Mouse (Mus musculus) liver (tissue): Measurements from ENCODE around the gene Tspan12.
A peak's percentile ranks its signal among the peaks of the same experiment; 100 is the strongest.
"Not testable (repeated sequence)": the region's sequence is repeated elsewhere in the genome, so short reads cannot be mapped to it uniquely, and the experiment has no call there.

Source experiments
- DNase-seq: peaks from one replicate; pipeline ENCODE4 v3.0.0-alpha.2; 2020; ENCODE audit warnings: mixed read lengths

The Tspan12 gene

GRCm38 (mm10) chr6:21852344-21852785, at the start of gene Tspan12:
Tspan12 (minus strand) TSS chr6:21852515.
- DNase-seq = no peak

DNA sequence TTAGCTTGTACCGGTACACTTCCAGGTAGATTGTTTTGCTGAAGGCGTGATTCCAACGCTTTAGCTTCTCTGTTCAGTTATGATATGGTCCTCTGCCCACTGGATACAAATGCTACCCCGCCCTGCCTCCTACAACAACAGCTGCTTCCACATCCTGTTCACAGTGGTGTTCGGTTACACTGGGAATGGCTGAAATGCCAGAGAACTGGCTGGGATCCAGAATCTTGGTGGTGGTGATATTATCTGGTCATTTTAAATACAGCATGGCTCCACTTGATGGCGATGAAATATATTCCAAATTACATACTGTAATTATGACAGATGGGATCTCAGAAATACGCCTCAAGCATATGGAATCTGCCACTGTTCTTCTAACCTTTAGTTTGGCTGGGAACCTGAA, 42.1 kb upstream of the Tspan12 start:
- peak; percentile 8 for DNase-seq

- no peak for DNase-seq
These were observed 36.8 kb upstream of the Tspan12 start for GRCm38 (mm10) chr6:21889101-21889500.

DNA sequence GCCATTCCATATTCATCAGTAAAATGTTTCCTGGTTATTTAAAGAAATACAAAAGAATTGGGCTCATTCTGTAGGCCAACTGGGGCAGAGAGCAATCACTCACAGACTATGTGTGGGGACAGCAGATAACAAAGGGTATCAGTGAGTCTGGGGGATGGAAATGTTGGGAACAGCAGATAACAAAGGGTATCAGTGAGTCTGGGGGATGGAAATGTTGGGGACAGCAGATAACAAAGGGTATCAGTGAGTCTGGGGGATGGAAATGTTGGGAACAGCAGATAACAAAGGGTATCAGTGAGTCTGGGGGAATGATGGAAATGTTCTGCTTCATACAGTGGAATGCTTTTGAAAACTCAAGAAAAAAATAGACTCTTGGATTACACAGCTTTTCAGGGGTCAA, 35.7 kb upstream of the Tspan12 start:
- DNase-seq = not testable (repeated sequence)

- no peak for DNase-seq
These were observed 27.2 kb upstream of the Tspan12 start for GRCm38 (mm10) chr6:21879496-21879895.

GRCm38 (mm10) chr6:21867310-21867709, 15.0 kb upstream of the Tspan12 start:
- DNase-seq = no peak

DNA sequence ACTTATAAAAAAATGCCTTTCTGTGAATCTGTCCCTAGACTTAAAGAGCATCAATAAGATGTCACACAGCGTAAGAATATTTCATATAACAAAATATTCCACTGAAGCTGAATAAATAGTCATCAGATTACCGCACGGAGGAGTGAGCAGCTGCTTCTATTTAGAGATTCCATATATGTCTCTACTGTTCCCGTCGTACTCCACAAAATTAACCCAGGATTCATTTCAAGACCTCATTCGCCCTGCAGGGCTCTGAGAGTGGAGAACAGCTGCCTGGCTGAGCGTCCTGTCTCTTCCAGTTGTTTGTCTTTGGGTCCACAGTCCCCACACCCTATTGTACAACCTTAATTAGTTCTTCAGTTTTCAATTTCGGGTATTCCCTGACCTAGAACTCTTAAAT, 11.9 kb upstream of the Tspan12 start:
- DNase-seq = no peak

- DNase-seq = no peak
These were observed 11.2 kb upstream of the Tspan12 start for GRCm38 (mm10) chr6:21863561-21863960.

DNA sequence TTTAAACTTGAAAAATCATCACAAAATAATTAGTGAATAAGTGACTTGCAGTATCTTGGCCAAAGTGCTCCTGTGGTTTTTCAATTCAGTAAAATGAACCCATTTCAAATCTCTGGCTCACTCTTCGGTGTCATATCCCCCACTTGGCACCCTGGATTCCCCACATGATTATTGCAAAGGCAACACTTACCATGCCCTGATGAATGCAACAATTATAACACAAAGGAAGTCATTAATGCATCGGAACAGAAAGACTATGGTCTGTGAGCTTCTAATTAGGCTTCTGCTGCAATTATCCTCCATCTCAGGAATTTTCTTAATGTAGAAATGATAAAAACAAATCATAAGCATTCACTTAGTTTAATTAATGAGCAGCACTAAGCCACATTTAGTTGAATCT, 9.0 kb upstream of the Tspan12 start:
- no peak for DNase-seq

- DNase-seq = no peak
These were observed 5.5 kb upstream of the Tspan12 start for GRCm38 (mm10) chr6:21857843-21858242.

DNA sequence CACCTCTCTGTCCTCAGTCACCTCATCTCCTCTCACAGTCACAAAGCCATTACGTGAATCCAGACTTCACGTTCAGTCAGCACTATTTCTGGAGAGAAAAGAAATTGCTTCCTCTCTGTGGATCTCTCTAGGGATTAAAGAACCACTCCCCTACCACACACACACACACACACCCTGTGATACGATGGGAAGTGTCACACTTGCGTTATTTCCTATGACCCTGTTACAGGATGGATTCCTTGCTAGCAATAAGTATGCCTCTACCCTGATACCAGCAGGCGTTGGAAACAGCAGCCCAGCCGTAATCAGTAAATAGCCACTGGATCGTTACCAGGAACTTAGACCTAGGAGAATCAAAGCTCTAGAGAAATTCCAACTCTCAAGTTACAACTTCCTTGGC, 3.6 kb upstream of the Tspan12 start:
- no peak for DNase-seq

DNA sequence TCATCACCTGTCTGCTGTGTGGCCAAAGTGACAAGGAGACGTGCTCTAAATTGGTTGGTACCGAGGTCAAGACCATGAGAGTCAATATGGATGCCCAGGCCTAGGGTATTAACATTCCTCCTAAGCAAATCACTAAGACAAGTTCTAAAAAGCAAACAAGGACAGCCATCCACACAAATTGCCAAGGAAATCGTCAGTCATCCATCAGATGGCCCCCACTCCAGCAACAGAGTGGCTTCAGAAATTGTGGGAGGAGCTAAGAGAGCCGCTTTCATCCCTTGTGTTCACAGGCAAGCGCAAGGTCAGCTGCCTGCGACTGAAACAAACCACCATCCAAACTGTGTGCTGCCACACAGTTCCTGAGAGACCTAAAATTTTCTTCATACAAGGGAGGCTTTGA, 1.0 kb upstream of the Tspan12 start:
- DNase-seq = no peak

GRCm38 (mm10) chr6:21851596-21852343, 545 bp downstream of the Tspan12 start:
- DNase-seq = peak; percentile 73

GRCm38 (mm10) chr6:21851346-21851595, 1.0 kb downstream of the Tspan12 start:
- no peak for DNase-seq

GRCm38 (mm10) chr6:21850526-21851345, 1.6 kb downstream of the Tspan12 start:
- peak; percentile 36 for DNase-seq

DNA sequence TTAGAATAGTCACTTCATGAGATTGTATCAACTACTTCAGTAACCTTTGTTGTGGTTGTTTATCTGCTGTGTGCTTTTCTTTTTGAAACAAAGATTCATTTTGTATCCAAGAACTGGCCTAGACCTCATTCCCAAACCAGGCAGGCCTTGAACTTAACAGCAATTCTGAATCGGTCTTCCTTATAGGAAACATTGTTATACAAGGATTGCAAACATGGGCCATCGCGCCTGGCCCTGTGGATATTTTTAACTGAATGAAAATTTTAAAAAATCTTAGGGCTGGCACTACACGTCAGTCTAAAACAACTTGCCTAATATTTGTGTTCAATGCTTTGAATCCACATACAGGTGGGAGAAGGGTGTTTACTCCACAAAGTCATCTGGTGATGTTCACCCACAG, 3.5 kb downstream of the Tspan12 start:
- no peak for DNase-seq

DNA sequence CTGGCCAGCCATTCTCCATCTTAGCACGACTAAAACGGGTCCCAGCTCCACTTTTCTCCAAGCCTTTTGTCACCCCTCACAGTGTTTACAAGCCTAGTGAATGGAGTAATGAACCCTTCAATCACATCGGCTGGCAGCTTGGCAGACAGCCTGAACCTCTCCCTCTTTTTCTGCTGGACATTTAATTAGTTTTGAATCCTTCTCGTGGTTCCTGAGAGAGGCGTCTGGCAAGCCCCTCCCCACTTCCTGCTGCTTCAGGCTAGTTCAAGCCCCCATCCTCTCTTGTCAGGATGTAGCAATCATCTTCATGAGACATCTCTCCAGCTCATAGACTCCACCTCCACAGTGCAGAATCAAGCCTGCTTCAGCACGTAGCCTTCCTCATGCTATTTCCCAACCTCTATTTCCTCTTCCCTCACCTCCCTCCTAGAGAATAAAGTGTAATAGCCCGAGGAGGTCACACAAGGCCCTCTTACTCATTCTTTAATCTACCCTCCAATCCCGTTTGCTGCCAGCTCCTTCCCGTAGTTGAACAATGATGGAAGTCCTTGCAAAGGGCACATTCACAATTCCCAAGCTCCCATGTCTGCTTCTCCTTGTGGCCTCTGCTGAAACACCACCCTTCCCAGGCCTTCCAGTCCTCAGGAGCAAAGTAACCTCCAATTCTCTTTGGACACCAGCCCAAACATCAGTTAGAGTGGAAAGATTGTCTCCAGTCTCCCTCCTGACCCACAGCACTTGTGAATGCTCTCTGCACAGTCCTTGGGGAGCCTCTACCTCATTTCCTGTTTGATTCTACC, 12.1 kb downstream of the Tspan12 start:
- no peak for DNase-seq

DNA sequence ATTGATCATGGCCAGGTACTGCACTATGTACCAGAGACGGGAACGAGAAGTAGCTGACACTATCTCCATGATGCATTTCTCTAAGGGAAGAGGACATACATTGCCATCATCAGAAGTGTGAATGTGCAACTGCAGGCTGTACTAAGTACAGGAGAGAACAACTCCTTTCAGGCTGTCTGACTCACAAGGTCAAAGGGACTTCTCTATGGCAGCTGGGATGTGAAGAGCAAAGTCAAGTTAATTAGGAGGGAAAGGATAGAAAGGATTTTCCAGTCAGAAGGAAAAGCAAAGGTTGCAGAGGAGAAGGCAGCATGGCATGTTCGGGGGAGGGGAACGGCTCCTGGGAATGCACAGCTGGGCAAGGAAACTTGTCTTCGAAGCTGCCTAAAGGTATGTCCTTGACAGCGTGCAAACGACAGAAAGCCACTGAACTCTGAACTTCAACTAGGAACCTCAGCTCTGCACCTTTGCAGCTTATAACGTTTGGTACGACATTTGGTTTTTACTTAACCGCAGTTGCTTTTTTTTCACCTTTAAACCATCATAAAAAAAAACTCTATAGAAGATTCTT, 13.0 kb downstream of the Tspan12 start:
- DNase-seq = no peak

GRCm38 (mm10) chr6:21833531-21833930, 18.8 kb downstream of the Tspan12 start:
- DNase-seq = no peak

- DNase-seq = no peak
These were observed 20.4 kb downstream of the Tspan12 start for GRCm38 (mm10) chr6:21831871-21832270.

DNA sequence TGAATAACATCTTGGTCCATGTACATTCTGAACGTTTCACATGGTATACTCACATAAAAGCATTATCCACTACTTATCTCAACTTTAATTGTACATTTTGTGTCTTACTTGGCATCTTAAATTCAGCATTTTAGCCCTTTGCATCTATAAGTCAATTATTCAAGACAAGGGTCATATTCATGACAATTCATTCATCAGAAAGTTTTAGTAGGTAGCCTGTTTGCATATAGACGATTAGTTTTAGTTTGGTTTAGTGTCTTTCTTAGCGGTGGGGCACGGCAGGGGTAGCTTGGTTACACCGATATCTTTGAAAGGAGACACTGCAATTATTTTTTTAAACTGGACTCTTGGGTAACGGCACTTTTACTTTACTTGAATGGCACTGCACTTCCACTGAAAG, 21.4 kb downstream of the Tspan12 start:
- no peak for DNase-seq

- DNase-seq = no peak
These were observed 22.4 kb downstream of the Tspan12 start for GRCm38 (mm10) chr6:21829930-21830329.

- no peak for DNase-seq
These were observed 23.9 kb downstream of the Tspan12 start for GRCm38 (mm10) chr6:21828437-21828836.
